Mouse (Mus musculus) limb, embryonic 13.5 days (tissue): ENCODE data around the gene Olfr923. TPM values are rescaled to one million over a fixed set of nuclear protein-coding genes. Genes with fewer than 3 reads are reported as not detected.
"Not testable (repeated sequence)": the region's sequence is repeated elsewhere in the genome, so short reads cannot be mapped to it uniquely, and the experiment has no call there.

ENCODE experiments used
- ATAC-seq: fragments of 200-750 bp; cut with Nextera tagmentation; 2 replicates; pipeline ENCODE4 v1.8.0; 2017; ENCODE audit warnings: low read depth, moderate number of reproducible peaks, moderate TSS enrichment; ENCODE audit not compliant: low FRiP score
- H3K27ac ChIP-seq: fragments of 300-500 bp; sonication (generic); 2 replicates; pipeline ENCODE4 v1.5.1; 2015; ENCODE audit warnings: inconsistent platforms, mild to moderate bottlenecking, moderate library complexity
- H3K27me3 ChIP-seq: fragments of 300-500 bp; sonication (generic); 2 replicates; pipeline ENCODE4 v1.6.1; 2015; ENCODE audit warnings: mild to moderate bottlenecking, inconsistent platforms
- H3K36me3 ChIP-seq: fragments of 300-500 bp; sonication (generic); 2 replicates; pipeline ENCODE4 v1.6.1; 2015; ENCODE audit warnings: inconsistent platforms, mild to moderate bottlenecking, moderate library complexity
- H3K4me1 ChIP-seq: fragments of 300-500 bp; sonication (generic); 2 replicates; pipeline ENCODE4 v1.6.1; 2015; ENCODE audit warnings: inconsistent platforms
- H3K4me2 ChIP-seq: fragments of 300-500 bp; sonication (generic); replicated peaks from 2 replicates; pipeline ENCODE4 v1.6.1; 2015; ENCODE audit warnings: inconsistent platforms, mild to moderate bottlenecking, moderate library complexity
- H3K4me3 ChIP-seq: fragments of 300-500 bp; sonication (generic); 2 replicates; pipeline ENCODE4 v1.5.1; 2015; ENCODE audit warnings: moderate library complexity, mild to moderate bottlenecking, inconsistent platforms
- H3K9ac ChIP-seq: fragments of 300-500 bp; sonication (generic); 2 replicates; pipeline ENCODE4 v1.6.1; 2015; ENCODE audit warnings: mild to moderate bottlenecking, inconsistent platforms
- H3K9me3 ChIP-seq: fragments of 300-500 bp; sonication (generic); 2 replicates; pipeline ENCODE4 v1.6.1; 2016; ENCODE audit warnings: inconsistent platforms
- WGBS: fragments of 180-500 bp; shearing (Covaris S2); methylation state at CpG from one replicate; pipeline ENCODE4 v1.1.7; 2015; 5-methylcytosine and 5-hydroxymethylcytosine counted together
- polyA plus RNA-seq: library from polyadenylated mRNA; unstranded; fragments of >200 nt; fragmentation: Nextera tagmentation; extraction: Ambion mirVana; gene quantifications from 2 replicates; pipeline ENCODE4 v1.2.1, GENCODE M21; 2015

Gene Olfr923
- polyA plus RNA-seq, result not detected in 2 replicates

GRCm38 (mm10) chr9:38826245-38826644 is at the start of gene Olfr923:
Gene Olfr923 (plus strand): TSS chr9:38826545.
- Histone ChIP-seq H3K27me3 (no peaks in the 10 kb centered on the region), H3K27ac (no peak within 1 kb of the TSS), H3K9me3 (no peaks in the 10 kb centered on the region), H3K4me1 (no peaks in the 10 kb centered on the region), H3K4me2 (no peak within 1 kb of the TSS), H3K4me3 (no peak within 1 kb of the TSS), H3K9ac (no peak within 1 kb of the TSS), H3K36me3 (no peaks in the 10 kb centered on the region)
- no peak for ATAC-seq
- WGBS, result 82% methylated on average over 1 of the region's 1 CpGs

GRCm38 (mm10) chr9:38792689-38793088 is 33.7 kb upstream of the Olfr923 start:
- Histone ChIP-seq H3K9ac (no peak overlapping the region), H3K4me2 (no peak overlapping the region), H3K27me3 (no peaks in the 10 kb centered on the region), H3K9me3 (no peaks in the 10 kb centered on the region), H3K4me1 (no peaks in the 10 kb centered on the region), H3K27ac (no peak overlapping the region), H3K4me3 (no peak overlapping the region), H3K36me3 (no peaks in the 10 kb centered on the region)
- ATAC-seq, result no peak
- 84% methylated on average over 2 of the region's 2 CpGs for WGBS

GRCm38 (mm10) chr9:38805696-38806095 is 20.6 kb upstream of the Olfr923 start:
- no peak overlapping the region for H3K27ac ChIP-seq
- H3K4me2 ChIP-seq, result no peak overlapping the region
- no peaks in the 10 kb centered on the region for H3K4me1 ChIP-seq
- no peaks in the 10 kb centered on the region for H3K36me3 ChIP-seq
- H3K9me3 ChIP-seq, result no peaks in the 10 kb centered on the region
- no peaks in the 10 kb centered on the region for H3K27me3 ChIP-seq
- ATAC-seq, result no peak
- no peak overlapping the region for H3K9ac ChIP-seq
- H3K4me3 ChIP-seq, result no peak overlapping the region

DNA sequence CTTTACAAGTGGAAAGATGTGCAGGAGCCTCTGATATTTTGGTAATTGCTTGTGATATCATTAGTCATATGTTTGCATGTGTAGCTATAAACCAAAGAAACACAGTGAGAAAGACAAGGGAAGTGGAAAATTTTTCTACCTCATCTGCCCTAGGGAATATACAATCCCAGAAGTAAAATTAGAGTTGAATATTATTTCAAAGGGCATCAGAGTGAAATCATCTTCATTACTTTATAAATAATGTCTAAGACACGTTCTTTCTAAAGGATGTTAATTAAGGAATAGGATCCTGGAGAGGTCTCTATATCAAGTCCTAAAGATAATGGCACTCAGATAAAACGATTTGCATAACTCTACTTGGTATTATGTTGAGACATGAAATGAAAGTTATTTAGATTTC is 12.0 kb upstream of the Olfr923 start, which contains the start of gene Olfr922:
Gene Olfr922, plus strand, starts transcription at position 301 of the 400 bp plus-strand sequence.
- H3K9me3 ChIP-seq, result no peaks in the 10 kb centered on the region
- no peak for ATAC-seq
- no peaks in the 10 kb centered on the region for H3K36me3 ChIP-seq
- H3K4me3 ChIP-seq, result no peak within 1 kb of the TSS
- H3K4me2 ChIP-seq, result no peak within 1 kb of the TSS
- WGBS, result 73% methylated on average over 2 of the region's 2 CpGs
- H3K4me1 ChIP-seq, result no peaks in the 10 kb centered on the region
- H3K9ac ChIP-seq, result no peak within 1 kb of the TSS
- H3K27ac ChIP-seq, result no peak within 1 kb of the TSS
- H3K27me3 ChIP-seq, result no peaks in the 10 kb centered on the region

DNA sequence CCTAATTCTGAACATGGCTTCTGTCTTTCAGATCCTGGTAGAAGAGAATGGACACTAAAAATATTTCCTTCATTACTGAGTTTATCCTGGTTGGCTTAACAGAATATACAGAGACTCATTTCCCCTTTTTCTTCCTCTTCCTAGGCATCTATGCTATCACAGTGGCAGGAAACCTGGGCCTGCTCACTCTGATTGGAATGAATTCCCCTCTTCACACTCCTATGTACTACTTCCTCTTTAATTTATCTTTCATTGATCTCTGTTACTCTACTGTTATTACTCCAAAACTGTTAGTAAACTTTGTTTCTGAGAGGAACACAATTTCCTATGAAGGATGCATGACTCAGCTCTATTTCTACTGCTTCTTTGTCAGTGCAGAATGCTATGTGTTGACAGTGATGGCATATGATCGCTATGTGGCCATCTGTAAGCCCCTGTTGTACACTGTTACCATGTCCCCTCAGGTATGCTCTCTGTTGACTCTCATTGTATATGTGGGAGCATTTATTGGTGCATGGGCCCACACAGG is 10.8 kb upstream of the Olfr923 start:
- no peaks in the 10 kb centered on the region for H3K4me1 ChIP-seq
- no peaks in the 10 kb centered on the region for H3K9me3 ChIP-seq
- no peaks in the 10 kb centered on the region for H3K36me3 ChIP-seq
- no peak overlapping the region for H3K4me3 ChIP-seq
- no peak overlapping the region for H3K4me2 ChIP-seq
- ATAC-seq, result no peak
- no peak overlapping the region for H3K27ac ChIP-seq
- no peaks in the 10 kb centered on the region for H3K27me3 ChIP-seq
- WGBS, result 94% methylated on average over 1 of the region's 1 CpGs
- H3K9ac ChIP-seq, result no peak overlapping the region

DNA sequence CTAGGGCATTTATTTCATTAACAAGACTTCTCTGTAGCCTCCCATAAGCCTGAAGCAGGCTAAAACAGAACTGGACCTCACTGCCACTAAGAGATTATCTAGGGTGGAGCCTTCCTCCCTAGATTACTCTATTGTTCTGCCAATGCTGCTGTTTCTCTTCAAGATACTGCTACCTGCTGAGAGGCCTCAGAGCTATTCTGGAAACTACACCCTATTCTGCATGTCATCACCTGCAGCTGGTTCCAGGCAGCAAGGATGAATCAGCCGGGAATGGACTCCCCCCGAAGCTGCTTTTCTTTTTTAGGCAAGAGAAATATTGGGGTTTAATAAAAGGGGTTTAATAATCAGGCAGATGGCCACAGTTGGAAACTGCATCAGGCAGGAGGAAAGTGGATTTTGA is 6.7 kb downstream of the Olfr923 start:
- no peaks in the 10 kb centered on the region for H3K4me1 ChIP-seq
- H3K4me2 ChIP-seq, result no peak overlapping the region
- no peak overlapping the region for H3K9ac ChIP-seq
- ATAC-seq, result no peak
- H3K36me3 ChIP-seq, result no peaks in the 10 kb centered on the region
- H3K4me3 ChIP-seq, result no peak overlapping the region
- no peaks in the 10 kb centered on the region for H3K27me3 ChIP-seq
- WGBS, result 82% methylated on average over 2 of the region's 2 CpGs
- no peaks in the 10 kb centered on the region for H3K9me3 ChIP-seq
- H3K27ac ChIP-seq, result no peak overlapping the region

DNA sequence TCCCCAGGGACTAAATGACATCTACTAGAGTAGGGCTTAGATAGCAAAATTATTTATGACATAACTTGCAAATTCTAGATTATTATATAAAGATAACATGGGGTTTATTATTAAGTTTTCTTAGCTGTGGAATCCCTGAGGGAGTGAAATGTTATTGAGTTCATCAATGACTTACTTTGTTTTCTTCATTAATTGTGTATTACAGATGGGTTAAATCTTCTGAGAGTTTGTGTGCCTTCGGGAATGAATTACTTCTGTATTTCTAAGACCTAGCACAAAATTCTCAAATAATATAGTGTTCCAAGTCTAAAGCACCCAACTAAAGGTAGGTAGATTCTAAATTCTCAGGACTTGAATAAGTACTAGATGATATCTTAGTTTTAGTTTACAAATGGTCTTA is 17.8 kb downstream of the Olfr923 start, which contains the start of gene Olfr924:
Gene Olfr924, plus strand, starts transcription at position 301 of the 400 bp plus-strand sequence.
- Histone ChIP-seq H3K9ac (no peak within 1 kb of the TSS), H3K4me2 (no peak within 1 kb of the TSS), H3K27me3 (no peaks in the 10 kb centered on the region), H3K4me3 (no peak within 1 kb of the TSS), H3K4me1 (no peaks in the 10 kb centered on the region), H3K9me3 (no peaks in the 10 kb centered on the region), H3K27ac (no peak within 1 kb of the TSS), H3K36me3 (no peaks in the 10 kb centered on the region)
- no peak for ATAC-seq
- 95% methylated on average over 1 of the region's 1 CpGs for WGBS

- Histone ChIP-seq H3K4me3 (no peak within 1 kb of the TSS), H3K27me3 (no peaks in the 10 kb centered on the region), H3K9ac (no peak within 1 kb of the TSS), H3K4me2 (no peak within 1 kb of the TSS), H3K36me3 (no peaks in the 10 kb centered on the region), H3K27ac (no peak within 1 kb of the TSS), H3K4me1 (no peaks in the 10 kb centered on the region), H3K9me3 (no peaks in the 10 kb centered on the region)
- ATAC-seq, result no peak
These were observed 28.4 kb downstream of the Olfr923 start, which contains the start of gene Olfr26 for GRCm38 (mm10) chr9:38854760-38855159. Gene Olfr26 (plus strand): TSS chr9:38855060.

- 56% methylated on average over 2 of the region's 2 CpGs for WGBS
- H3K9me3 ChIP-seq, H3K27me3 ChIP-seq, H3K4me2 ChIP-seq, H3K4me1 ChIP-seq, ATAC-seq, H3K36me3 ChIP-seq, H3K4me3 ChIP-seq, H3K9ac ChIP-seq, H3K27ac ChIP-seq: not testable (repeated sequence)
These were observed 48.5 kb downstream of the Olfr923 start for GRCm38 (mm10) chr9:38874880-38875279.

GRCm38 (mm10) chr9:38876826-38877225 is 50.5 kb downstream of the Olfr923 start, which contains the start of gene Olfr926:
Gene Olfr926 (plus strand): TSS chr9:38877126.
- Histone ChIP-seq H3K27me3 (no peaks in the 10 kb centered on the region), H3K9me3 (peaks cover 6% of the 10 kb centered on the region), H3K4me3 (no peak within 1 kb of the TSS), H3K4me1 (no peaks in the 10 kb centered on the region), H3K4me2 (no peak within 1 kb of the TSS), H3K36me3 (no peaks in the 10 kb centered on the region), H3K27ac (no peak within 1 kb of the TSS), H3K9ac (no peak within 1 kb of the TSS)
- ATAC-seq, result no peak
- WGBS, result 81% methylated on average over 2 of the region's 2 CpGs

Other genes with a start within 250 kb of the Olfr923 start
- gene Olfr912, start 246.4 kb upstream of the Olfr923 start, polyA plus RNA-seq, result not detected in 2 replicates
- gene Olfr913, start 233.8 kb upstream of the Olfr923 start, polyA plus RNA-seq, result not detected in 2 replicates
- gene Olfr914, start 221.4 kb upstream of the Olfr923 start, polyA plus RNA-seq, result not detected in 2 replicates
- gene Olfr916, start 166.7 kb upstream of the Olfr923 start, polyA plus RNA-seq, result not detected in 2 replicates
- gene Olfr917, start 160.7 kb upstream of the Olfr923 start, polyA plus RNA-seq, result not detected in 2 replicates
- gene Olfr918, start 151.9 kb upstream of the Olfr923 start, polyA plus RNA-seq, result not detected in 2 replicates
- gene Olfr919, start 122.9 kb upstream of the Olfr923 start, polyA plus RNA-seq, result not detected in 2 replicates
- 20.8 and 21.4 TPM in 2 replicates for gene Vwa5a, start 108.3 kb upstream of the Olfr923 start, polyA plus RNA-seq
- 0.03 TPM in 2 replicates for gene Olfr920, start 74.2 kb upstream of the Olfr923 start, polyA plus RNA-seq
- gene Olfr921, start 53.5 kb upstream of the Olfr923 start, polyA plus RNA-seq, result not detected in 2 replicates
- gene Olfr922, start 11.9 kb upstream of the Olfr923 start, polyA plus RNA-seq, result not detected in 2 replicates
- gene Olfr924, start 17.9 kb downstream of the Olfr923 start, polyA plus RNA-seq, result not detected in 2 replicates
- gene Olfr26, start 28.5 kb downstream of the Olfr923 start, polyA plus RNA-seq, result not detected in 2 replicates
- not detected in 2 replicates for gene Olfr926, start 50.6 kb downstream of the Olfr923 start, polyA plus RNA-seq
- not detected in 2 replicates for gene Olfr930, start 103.3 kb downstream of the Olfr923 start, polyA plus RNA-seq
- gene Olfr933, start 145.8 kb downstream of the Olfr923 start, polyA plus RNA-seq, result not detected in 2 replicates
- not detected in 2 replicates for gene Olfr934, start 161.8 kb downstream of the Olfr923 start, polyA plus RNA-seq
- gene Olfr935, start 173.1 kb downstream of the Olfr923 start, polyA plus RNA-seq, result not detected in 2 replicates
- not detected in 2 replicates for gene Olfr146, start 196.8 kb downstream of the Olfr923 start, polyA plus RNA-seq
- gene Olfr937, start 238.4 kb downstream of the Olfr923 start, polyA plus RNA-seq, result not detected in 2 replicates